Mouse (Mus musculus): ENCODE results near the gene Cttn. TPM values are rescaled to one million over a fixed set of nuclear protein-coding genes. Genes with fewer than 3 reads are reported as not detected.

Gene Cttn
- polyA plus RNA-seq, 1 experiment from 2014 or later: 153 TPM

DNA sequence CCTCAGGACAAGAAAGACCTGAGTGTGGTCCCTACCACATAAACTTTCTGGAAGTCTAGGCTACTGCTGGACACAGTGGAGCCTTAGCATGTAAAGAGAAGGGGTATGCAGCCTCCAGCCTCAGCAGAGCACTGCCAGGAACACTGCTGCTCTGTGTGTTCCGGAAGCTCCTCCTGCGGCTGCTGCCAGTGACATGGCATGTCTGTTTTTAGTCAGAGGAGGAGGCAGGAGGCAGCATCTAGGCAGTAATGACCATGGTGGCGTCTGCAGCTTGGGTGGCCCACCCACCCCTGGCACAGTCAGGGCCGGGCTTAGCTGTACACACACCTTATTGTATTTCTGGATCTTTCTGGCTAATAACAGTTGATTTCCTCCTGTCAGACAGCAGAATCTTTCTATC, 63.1 kb downstream of the Cttn start:
- Histone ChIP-seq H3K4me2 (ENCODE audit: low read length) (no peak overlapping the region), H3K4me3 (ENCODE audit: low read depth, low read length) (no peak overlapping the region), H3K27ac (ENCODE audit: low read depth) (no peak overlapping the region), H3K9ac (ENCODE audit: low read length) (no peak overlapping the region), H3K36me3 (ENCODE audit: control insufficient read depth, insufficient read depth, low read length) (no peaks in the 10 kb centered on the region), H3K4me1 (replicated peaks; ENCODE audit: control insufficient read depth, insufficient read depth, low read length) (peaks cover 8% of the 10 kb centered on the region; the same call in 1 of the 2 replicates), H3K9me3 (ENCODE audit: control insufficient read depth, low read length) (no peaks in the 10 kb centered on the region), H3K27me3 (replicated peaks; ENCODE audit: control insufficient read depth, insufficient read depth, low read length) (no peaks in the 10 kb centered on the region)
- no peak for ATAC-seq (replicated peaks; ENCODE audit: low FRiP score, low TSS enrichment, low read depth)
- WGBS: 27% methylated on average over 4 of the region's 4 CpGs
- DNase-seq (ENCODE audit: low spot score): no peak

DNA sequence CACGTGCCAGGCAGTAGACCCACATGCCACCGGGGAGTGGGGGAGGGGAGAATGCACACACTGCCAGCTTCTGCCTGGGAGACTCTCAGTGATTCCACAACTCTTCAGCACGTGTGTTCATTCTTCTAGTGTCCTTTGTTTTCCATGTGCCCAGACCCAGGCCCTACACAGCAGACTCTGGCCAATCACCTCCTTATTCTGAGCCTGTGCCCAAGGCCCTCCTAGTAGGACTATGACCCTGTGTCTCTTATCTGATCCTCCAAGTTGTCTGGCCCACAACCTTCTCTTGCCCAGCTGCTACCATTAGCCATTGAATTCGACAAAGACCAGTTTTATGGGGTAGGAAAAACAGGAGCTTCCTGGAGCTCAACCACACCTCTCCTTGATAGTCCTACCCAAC, 68.3 kb downstream of the Cttn start:
- no peak for ATAC-seq (replicated peaks; ENCODE audit: low FRiP score, low TSS enrichment, low read depth)
- WGBS: 75% methylated on average over 4 of the region's 4 CpGs
- H3K27ac ChIP-seq (ENCODE audit: low read depth): no peak overlapping the region

DNA sequence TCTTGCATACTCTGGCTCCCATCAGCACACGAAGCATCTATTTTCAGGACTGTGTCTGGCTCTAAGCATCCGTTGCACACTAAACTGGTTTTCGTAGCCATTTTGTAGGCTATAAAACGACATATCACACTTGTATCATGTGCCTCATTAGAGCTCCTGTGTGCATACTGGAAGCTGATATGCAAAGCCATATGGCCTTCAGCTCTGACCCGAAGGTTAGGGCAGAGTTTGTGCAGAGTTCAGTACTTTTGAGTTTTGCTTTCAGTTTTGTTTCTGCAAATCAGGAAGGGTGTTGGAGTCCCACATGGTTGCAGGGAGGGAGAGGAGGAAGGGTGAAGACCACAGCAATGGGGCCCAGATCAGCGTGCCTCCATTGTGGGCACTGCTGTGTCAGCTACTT, 79.1 kb downstream of the Cttn start:
- H3K4me1 ChIP-seq (replicated peaks; ENCODE audit: control insufficient read depth, insufficient read depth, low read length): no peaks in the 10 kb centered on the region
- no peak overlapping the region for H3K27ac ChIP-seq (ENCODE audit: low read depth)
- H3K9me3 ChIP-seq (ENCODE audit: control insufficient read depth, low read length): no peaks in the 10 kb centered on the region
- no peak overlapping the region for H3K9ac ChIP-seq (ENCODE audit: low read length)
- no peak for ATAC-seq (replicated peaks; ENCODE audit: low FRiP score, low TSS enrichment, low read depth)
- 79% methylated on average over 6 of the region's 6 CpGs for WGBS
- no peak for DNase-seq (ENCODE audit: low spot score)
- no peaks in the 10 kb centered on the region for H3K27me3 ChIP-seq (replicated peaks; ENCODE audit: control insufficient read depth, insufficient read depth, low read length)
- H3K4me2 ChIP-seq (ENCODE audit: low read length): no peak overlapping the region
- H3K36me3 ChIP-seq (ENCODE audit: control insufficient read depth, insufficient read depth, low read length): no peaks in the 10 kb centered on the region
- no peak overlapping the region for H3K4me3 ChIP-seq (ENCODE audit: low read depth, low read length)

More for the DNA sequence above, 68.3 kb downstream of the Cttn start:
- no peaks in the 10 kb centered on the region for H3K36me3 ChIP-seq (ENCODE audit: control insufficient read depth, insufficient read depth, low read length)
- no peak for DNase-seq (ENCODE audit: low spot score)
- H3K9me3 ChIP-seq (ENCODE audit: control insufficient read depth, low read length): no peaks in the 10 kb centered on the region
- H3K4me1 ChIP-seq (replicated peaks; ENCODE audit: control insufficient read depth, insufficient read depth, low read length): no peaks in the 10 kb centered on the region; the same call in 1 of the 2 replicates
- H3K4me2 ChIP-seq (ENCODE audit: low read length): no peak overlapping the region
- no peak overlapping the region for H3K9ac ChIP-seq (ENCODE audit: low read length)
- no peak overlapping the region for H3K4me3 ChIP-seq (ENCODE audit: low read depth, low read length)
- H3K27me3 ChIP-seq (replicated peaks; ENCODE audit: control insufficient read depth, insufficient read depth, low read length): no peaks in the 10 kb centered on the region

DNA sequence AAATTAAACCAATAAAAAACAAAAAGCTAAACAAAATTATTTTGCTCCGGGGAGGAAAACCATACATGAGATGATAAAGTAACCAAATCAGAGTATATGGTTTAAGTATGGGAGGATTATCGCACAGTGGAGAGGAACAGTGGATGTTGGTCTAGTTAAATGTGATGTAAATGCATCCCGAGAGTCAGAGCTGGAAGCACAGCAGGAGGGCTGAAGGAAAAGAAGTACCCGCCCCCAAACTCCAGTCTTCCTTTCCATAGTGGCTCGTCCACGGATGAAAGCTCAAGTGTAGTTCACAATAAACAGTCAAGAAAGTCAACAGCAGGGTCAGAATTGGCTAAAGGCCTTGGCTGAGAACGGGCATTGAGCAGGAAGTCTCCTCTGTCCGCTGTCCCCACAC, 80.1 kb downstream of the Cttn start:
- no peak for DNase-seq (ENCODE audit: low spot score)
- Histone ChIP-seq H3K4me3 (ENCODE audit: low read depth, low read length) (no peak overlapping the region), H3K27ac (ENCODE audit: low read depth) (no peak overlapping the region), H3K4me2 (ENCODE audit: low read length) (no peak overlapping the region), H3K4me1 (replicated peaks; ENCODE audit: control insufficient read depth, insufficient read depth, low read length) (no peaks in the 10 kb centered on the region), H3K27me3 (replicated peaks; ENCODE audit: control insufficient read depth, insufficient read depth, low read length) (no peaks in the 10 kb centered on the region), H3K9me3 (ENCODE audit: control insufficient read depth, low read length) (no peaks in the 10 kb centered on the region), H3K9ac (ENCODE audit: low read length) (no peak overlapping the region), H3K36me3 (ENCODE audit: control insufficient read depth, insufficient read depth, low read length) (no peaks in the 10 kb centered on the region)
- ATAC-seq (replicated peaks; ENCODE audit: low FRiP score, low TSS enrichment, low read depth): no peak
- 67% methylated on average over 8 of the region's 8 CpGs for whole genome bisulfite sequencing

DNA sequence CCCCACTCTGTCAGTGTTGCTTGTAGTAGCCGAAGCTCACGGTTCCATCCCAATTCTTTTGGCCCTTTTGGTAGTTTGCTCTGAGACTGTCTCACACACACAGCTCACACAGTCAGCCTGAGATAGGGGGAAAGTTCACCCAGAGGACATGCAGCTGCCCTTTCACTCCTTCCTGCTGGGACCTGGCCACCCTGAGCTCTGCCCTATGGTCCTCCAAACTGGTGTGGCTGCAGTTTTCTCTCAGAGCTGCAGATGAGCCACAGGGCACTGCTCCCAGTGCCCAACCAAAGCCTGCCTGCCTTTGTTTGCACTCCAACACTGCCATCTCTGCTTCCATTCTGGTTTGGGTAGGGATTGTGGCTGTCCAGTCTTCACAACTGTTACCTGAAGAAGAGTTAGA, 81.1 kb downstream of the Cttn start:
- no peak overlapping the region for H3K27ac ChIP-seq (ENCODE audit: low read depth)
- WGBS: 88% methylated on average over 2 of the region's 2 CpGs
- H3K27me3 ChIP-seq (replicated peaks; ENCODE audit: control insufficient read depth, insufficient read depth, low read length): no peaks in the 10 kb centered on the region
- no peaks in the 10 kb centered on the region for H3K9me3 ChIP-seq (ENCODE audit: control insufficient read depth, low read length)
- H3K4me2 ChIP-seq (ENCODE audit: low read length): no peak overlapping the region
- H3K9ac ChIP-seq (ENCODE audit: low read length): no peak overlapping the region
- no peak overlapping the region for H3K4me3 ChIP-seq (ENCODE audit: low read depth, low read length)
- H3K36me3 ChIP-seq (ENCODE audit: control insufficient read depth, insufficient read depth, low read length): no peaks in the 10 kb centered on the region
- H3K4me1 ChIP-seq (replicated peaks; ENCODE audit: control insufficient read depth, insufficient read depth, low read length): no peaks in the 10 kb centered on the region
- ATAC-seq (replicated peaks; ENCODE audit: low FRiP score, low TSS enrichment, low read depth) (no peak), DNase-seq (ENCODE audit: low spot score) (no peak)

DNA sequence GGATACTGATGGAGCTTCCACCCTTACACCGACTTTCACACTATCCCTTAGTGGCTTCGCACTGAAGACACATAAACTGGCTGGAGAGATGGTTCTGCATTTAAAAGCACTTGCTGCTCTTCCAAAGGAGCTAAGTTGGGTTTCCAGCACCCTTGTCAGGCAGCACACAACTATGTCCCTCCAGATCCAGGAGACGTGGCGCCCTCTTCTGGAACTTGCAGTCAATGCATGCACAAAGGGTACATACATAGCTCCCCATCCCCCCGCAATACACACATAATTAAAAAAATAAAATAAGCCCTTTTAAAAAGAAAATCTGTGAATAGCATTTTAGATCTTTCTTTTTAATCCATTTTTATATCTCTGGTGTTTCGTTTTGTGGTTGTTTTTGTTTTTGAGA, 83.3 kb downstream of the Cttn start:
- ATAC-seq (replicated peaks; ENCODE audit: low FRiP score, low TSS enrichment, low read depth): no peak
- Histone ChIP-seq H3K4me3 (ENCODE audit: low read depth, low read length) (no peak overlapping the region), H3K36me3 (ENCODE audit: control insufficient read depth, insufficient read depth, low read length) (no peaks in the 10 kb centered on the region), H3K4me1 (replicated peaks; ENCODE audit: control insufficient read depth, insufficient read depth, low read length) (no peaks in the 10 kb centered on the region), H3K27me3 (replicated peaks; ENCODE audit: control insufficient read depth, insufficient read depth, low read length) (no peaks in the 10 kb centered on the region), H3K9me3 (ENCODE audit: control insufficient read depth, low read length) (no peaks in the 10 kb centered on the region), H3K9ac (ENCODE audit: low read length) (no peak overlapping the region), H3K4me2 (ENCODE audit: low read length) (no peak overlapping the region), H3K27ac (ENCODE audit: low read depth) (no peak overlapping the region)
- WGBS: 91% methylated on average over 6 of the region's 6 CpGs
- no peak for DNase-seq (ENCODE audit: low spot score)

Other genes with a start within 250 kb of the Cttn start
- gene Ppfia1, start 82.7 kb upstream of the Cttn start, polyA plus RNA-seq (2014; fragmentation: Nextera tagmentation; extraction: Ambion mirVana): 33.1 and 35.5 TPM in 2 replicates
- 12.8 and 13.3 TPM in 2 replicates for gene Fadd, start 111.5 kb upstream of the Cttn start, polyA plus RNA-seq (2014; fragmentation: Nextera tagmentation; extraction: Ambion mirVana)